Mouse (Mus musculus): Measurements from ENCODE around the gene E2f4.

The E2f4 gene

DNA sequence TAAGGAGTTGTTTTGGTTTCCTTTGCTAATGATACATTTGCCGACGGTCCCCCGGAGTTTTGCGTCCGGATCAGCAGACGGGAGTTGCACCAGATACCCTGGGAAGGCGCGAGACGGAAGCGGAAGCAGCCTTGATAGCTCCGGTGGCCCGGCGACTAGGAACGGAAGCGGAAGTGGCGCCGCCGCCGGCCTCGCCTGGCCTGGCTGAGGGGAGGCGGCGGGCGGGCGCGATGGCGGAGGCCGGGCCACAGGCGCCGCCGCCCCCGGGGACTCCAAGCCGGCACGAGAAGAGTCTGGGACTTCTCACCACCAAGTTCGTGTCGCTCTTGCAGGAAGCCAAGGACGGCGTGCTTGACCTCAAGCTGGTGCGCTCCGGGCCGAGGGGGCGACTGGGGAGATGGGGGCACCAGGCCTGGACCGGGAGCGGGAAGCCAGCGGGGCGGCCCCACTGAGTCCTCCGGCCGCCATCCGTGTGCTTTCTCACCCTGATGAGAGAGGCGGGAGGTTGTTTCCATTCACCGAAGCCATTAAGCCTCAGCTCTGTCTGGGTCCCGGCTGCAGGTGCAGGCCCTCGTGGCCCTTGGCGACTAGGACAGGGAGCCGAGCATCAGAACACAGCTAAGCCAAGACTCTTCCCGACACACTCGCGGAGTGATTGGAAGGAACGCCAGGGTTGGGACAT, at the start of gene E2f4:
TSS of gene E2f4 (plus strand) at position 153 of the 682 bp plus-strand sequence.
- DNase-seq (ENCODE audit: low spot score in 2 of 2), result peak; percentile 82 to 88

DNA sequence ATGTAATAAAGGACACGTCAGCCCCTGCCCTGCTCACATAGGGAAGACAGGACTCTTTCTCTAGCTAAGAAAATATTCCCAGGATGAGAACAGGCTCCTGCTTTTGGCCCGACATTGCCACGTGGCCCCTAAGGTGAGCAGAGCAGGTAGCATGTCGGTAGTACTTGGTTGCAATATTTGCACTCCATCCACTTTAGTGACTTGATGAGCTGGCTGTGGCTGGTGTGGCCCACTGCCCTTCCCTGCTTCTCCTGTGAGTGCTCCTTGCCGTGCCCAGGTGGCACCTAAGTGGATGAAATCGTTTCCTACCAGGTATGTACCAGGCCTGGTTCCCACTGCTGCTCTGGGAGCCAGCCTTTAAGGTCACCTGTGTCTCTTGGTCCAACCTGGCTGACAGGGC, 45.5 kb upstream of the E2f4 start:
- no peak for DNase-seq (ENCODE audit: low spot score in 2 of 2)

DNA sequence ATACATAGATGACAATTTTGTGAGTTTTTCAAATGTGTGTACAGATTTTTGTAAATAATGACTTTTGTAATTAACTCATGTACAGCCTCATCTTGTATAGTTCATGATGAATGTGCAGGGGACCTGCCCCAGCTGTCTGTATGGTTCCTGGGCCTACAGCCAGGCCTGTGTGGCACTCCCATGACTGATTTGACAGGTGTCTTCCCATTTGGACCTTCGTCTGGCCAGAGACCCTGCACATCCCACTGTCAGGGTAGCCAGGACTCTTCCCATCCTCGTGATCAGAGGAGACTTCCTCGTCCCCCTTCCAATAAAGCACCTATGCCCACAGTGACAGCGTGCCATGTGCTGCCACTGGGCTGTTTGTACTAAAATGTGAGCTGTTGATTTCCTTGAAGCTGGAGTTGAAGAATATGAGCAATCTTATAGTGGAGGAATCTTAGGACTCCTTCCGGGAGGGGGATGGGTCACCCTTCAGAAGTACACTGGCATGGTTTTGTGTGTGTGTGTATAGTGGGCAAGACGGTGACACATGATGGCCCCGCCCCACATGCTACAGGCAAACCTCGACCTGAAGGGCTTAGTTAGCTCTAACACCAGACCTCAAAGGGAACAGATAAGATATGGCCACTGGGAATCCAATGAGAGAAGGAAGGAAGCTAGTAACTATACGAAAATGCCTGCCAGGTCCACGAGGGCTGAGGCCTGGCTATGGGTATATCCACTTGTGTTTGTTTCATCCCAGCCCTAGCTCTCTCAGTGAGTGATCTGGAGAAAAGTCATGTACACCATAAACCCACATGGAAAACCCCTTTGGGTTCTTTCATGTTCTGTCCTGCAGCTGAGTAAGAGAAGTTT, 44.6 kb upstream of the E2f4 start:
- no peak for DNase-seq (ENCODE audit: low spot score in 2 of 2)

DNA sequence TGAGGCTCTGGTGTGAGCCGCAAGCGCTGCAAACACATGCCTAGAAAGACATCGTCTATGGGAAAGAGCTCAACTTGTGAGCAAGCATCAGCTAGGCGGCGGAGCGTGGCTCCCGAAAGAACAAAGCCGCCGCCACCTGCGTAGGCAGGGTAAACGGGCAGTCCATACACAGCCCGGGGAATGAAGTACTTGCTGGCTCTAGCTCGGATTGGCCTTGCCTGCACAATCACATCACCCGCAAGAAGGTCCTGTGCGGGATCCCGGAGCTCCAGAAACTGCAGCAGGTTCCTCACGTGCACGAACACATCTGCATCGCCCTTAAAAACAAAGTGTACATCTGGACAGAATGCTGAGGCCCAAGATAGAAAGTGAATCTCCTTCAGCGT, 43.7 kb upstream of the E2f4 start:
- peak in 1 of 2 experiments; percentile 21 for DNase-seq (ENCODE audit: low spot score in 2 of 2)

DNA sequence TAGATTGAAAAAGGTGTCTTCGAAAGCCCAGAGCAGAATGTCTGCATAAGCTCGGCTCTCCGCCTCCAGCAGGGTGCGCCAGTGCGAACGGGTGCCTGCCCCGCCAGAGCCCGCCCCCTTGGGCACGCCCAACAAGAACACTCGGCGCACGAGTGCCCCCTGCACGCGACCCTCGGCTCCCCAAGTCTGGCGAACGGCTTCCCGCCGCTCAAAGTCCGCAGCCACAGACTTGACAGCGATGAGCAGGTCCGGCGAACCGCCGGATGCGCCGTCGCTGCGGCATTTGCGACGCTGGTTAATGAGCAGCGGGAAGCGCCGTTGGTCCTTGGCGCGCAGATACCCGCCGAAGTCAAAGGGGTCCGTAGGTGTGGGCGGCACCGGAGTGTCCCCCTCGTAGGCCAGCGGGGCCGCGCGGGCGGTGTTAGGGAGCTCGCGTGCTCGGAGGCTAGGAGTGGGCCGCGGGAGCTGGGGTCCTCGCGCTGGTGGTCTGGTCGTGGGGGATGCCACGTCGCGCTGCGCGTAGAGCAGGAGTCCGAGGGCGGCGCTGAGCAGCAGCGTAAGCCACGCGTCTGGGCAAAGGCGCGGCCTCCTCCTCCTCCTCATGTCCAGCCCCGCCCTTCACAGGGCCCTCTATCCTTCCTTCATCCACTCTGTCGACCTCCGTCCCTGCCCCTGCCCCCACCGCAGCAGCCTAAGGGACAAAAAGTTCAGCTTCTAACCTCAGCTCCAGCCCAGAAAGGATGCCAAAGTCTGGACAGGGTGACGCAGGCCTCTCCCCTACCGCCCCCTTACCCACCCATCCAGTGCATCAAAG, 43.1 kb upstream of the E2f4 start:
- peak; percentile 90 to 98 for DNase-seq (ENCODE audit: low spot score in 2 of 2)

DNA sequence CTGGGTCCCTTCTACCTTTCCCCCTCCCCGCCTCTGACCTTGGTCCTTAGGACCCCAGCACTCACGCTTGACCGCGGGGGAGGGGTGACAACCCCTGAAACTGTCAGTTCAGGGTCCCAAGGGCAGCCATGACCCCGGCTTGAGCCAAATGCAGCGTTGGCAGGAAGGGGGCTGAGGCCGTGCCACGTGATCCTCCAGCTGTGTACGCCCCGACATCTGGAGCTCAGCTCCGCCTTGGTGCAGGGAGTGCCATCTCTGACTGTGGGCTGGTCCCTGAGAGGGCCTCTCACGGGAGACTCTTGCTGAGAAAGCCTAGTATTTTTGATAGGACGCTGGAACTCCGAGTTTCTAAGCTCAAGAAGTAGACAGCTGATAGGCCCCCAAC, 42.5 kb upstream of the E2f4 start, which contains the start of gene B3gnt9:
TSS of gene B3gnt9 (minus strand) at position 188 of the 385 bp plus-strand sequence.
- peak; percentile 68 to 74 for DNase-seq (ENCODE audit: low spot score in 2 of 2)

DNA sequence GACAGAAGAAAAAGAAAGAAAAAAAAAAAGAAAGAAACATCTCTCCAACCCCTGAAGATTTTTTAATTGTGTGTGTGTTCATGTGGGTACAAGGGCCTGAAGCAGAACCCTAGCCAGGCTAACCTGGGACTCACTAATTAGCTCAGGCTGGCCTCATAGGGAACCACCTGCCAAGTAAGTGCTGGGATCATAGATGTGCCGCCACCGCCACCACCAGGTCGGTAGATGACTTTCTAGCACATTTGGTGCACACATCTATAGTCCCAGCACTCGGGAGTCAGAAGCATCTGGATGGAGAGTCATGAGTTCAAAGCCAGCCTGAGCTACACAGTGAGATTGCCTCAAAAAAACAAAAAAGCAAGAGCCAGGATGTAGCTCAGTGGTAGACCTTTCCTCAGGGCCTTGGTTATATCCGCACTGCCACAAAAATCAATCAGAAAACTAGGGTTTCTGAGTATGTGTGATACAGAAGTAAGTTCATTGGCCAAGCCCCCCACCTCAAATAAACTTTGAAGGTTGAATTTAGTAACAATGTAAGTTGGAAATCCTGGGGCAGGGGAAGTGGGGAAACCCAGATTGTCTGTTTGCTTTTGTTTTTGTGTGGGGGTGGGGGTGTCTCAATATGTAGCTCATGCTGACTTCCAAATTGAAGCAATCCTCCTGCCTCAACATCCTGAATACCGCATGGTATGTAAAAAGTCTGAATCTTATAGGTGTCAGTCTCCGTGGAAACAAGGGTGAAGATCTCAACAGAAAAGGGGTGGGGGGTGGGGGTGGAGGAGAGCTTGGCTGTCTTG, 39.9 kb upstream of the E2f4 start:
- no peak for DNase-seq (ENCODE audit: low spot score in 2 of 2)

DNA sequence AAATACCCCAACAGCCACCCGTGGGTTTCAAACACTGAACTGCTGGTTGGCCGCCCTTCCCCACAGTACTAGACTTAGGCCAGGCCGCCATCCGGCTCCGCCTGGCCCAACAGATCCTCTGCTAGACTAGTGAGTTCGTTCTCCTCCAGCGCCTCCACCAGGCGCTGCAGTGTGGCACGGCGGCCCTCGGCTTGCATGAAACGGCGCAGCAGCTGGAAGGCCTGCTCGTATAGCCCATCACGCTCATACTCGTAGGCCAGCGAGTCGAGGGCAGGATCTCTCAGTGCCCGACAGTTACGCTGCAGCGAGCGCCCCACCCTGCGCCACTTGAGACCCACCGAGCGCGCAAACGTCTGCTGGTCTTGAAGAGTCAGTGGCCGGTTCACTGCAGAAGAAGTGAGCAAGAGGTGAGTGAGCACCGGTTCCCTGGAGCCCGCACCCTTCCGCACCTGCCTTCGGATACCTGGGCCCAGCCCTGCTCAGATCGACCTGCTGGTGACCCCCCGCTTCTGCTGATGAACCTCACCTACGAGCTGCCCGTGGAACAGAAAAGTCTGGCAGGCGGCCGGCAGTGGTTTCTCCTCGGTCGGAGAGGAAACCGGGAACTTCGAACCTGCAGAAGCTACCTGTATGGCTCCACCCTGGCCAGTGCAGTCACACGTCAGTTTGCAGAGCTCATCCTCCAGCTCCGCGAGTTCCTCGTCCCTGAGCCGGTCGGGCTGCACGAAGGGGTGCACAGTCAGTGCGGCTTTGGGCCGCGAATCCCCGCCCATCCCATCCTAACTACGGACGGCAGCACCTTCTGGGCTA, 38.3 kb upstream of the E2f4 start:
- no peak for DNase-seq (ENCODE audit: low spot score in 2 of 2)

DNA sequence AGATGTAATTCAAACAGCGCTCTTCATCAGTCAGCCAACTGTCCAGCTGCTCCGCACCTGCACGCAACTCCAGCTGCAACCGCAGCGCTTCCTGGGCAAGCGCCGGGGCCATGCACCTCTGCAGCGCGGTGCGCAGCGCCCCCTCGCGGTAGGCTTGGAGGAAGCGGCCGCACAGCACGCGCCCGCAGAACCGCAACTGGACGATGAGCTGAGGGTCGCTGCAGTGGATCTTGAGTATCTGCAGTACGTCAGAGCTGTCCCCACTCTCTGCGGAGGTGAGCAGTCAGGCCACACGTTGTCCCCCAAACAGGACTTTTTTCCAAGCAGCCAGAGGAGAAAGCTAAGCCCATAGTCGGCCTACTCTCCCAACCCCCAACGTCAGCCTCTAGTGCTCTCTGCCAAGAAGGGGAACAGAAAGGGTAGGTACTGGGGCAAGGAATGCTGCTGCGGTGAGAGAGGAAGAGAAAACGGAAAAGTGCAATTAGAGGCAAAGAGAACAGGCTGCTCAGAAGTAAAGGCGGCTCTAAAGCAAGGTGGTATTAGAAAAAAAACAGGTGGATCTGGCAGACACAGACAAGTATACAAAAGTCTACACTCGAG, 37.6 kb upstream of the E2f4 start:
- peak; percentile 60 to 83 for DNase-seq (ENCODE audit: low spot score in 2 of 2)

DNA sequence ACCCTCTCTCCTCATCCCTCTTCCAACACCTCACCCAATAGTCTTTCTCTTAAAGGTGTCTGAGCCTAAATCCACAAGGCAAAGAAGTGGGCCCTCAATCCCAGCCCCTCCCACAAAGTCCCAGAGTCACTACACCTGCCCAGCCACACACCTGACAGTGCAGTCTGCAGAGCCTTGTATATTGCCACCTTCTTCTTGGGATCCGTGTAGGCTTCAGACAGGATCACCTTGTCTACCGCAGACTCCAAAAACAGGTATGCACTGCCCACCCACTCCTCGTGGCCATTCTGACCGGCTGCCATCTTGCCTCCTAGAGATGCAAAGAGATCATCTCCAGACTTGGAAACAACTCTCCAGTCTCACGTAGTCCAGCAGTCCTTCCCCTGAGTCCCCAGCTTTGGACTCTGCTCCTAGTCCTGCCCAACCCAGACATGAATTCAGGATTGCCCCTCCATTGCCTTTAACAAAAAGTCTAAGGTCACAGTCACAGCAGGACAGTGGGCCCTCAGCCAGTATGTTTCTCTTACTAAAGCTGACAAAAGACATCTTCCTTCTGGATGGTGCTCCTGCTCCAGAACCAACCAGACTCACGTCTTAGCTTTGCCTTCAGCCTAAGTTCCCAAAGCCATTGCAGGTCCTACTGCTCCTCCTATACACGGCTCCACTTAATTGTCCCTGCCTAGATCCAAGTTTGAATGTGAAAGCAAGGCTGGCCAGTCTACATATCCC, 36.9 kb upstream of the E2f4 start:
- DNase-seq (ENCODE audit: low spot score in 2 of 2), result no peak

DNA sequence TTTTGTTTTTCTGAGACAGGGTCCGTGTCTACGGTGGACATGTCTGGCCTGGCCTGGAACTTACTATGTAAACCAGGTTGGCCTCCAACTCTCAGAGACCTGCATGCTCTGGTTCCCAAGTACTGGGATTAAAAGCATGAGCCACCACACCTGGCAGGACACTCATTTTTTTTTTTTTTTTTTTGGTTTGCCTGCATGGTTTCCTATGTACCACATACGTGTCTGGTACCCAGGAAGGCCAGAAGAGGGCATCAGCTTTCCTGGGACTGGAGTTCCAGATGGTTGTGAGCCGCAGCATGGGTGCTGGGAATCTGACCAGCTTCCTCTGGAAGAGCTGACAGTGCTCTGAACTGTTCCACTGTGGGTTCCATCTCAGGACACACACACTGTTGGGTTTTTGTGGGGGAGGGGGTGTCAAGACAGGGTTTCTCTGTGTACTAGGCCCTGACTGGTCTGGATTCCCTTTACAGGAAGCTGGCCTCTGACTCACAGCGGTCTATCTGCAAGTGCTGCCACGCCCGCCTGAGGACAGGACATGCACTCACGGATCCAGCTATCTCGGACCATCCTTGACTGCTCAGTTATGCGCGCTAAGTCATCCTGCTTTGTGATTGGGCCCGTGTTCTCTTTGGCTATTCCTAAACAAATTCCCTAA, 36.0 kb upstream of the E2f4 start:
- no peak for DNase-seq (ENCODE audit: low spot score in 2 of 2)

DNA sequence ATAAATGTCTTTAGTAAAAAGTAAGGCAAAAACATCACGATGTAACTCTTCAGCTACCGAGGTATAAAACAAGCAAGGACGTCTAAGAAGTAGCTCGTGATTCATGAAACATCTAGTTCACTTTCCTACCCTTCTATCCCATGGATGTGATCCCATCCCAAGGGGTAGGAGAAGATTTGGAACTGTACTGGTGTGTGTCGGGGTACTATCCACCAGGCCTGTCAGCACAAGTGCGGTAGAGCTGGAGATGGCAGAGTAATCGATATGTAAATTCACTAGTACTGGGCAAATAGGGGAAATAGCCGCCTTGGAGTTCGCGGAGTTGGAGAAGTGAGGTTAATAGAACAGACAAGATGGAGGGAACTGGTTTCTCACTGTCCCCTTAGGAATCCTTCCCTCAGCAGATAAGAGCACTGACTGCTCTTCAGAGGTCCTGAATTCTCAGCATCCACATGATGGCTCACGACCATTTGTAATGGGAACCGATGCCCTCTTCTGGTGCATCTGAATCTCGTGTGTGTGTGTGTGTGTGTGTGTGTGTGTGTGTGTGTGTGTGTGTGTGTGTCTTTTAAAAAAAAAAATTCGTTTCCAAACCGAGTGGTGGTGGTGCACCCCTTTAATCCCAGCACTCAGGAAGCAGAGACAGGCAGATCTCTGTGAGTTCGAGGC, 34.1 kb upstream of the E2f4 start:
- DNase-seq (ENCODE audit: low spot score in 2 of 2), result no peak

DNA sequence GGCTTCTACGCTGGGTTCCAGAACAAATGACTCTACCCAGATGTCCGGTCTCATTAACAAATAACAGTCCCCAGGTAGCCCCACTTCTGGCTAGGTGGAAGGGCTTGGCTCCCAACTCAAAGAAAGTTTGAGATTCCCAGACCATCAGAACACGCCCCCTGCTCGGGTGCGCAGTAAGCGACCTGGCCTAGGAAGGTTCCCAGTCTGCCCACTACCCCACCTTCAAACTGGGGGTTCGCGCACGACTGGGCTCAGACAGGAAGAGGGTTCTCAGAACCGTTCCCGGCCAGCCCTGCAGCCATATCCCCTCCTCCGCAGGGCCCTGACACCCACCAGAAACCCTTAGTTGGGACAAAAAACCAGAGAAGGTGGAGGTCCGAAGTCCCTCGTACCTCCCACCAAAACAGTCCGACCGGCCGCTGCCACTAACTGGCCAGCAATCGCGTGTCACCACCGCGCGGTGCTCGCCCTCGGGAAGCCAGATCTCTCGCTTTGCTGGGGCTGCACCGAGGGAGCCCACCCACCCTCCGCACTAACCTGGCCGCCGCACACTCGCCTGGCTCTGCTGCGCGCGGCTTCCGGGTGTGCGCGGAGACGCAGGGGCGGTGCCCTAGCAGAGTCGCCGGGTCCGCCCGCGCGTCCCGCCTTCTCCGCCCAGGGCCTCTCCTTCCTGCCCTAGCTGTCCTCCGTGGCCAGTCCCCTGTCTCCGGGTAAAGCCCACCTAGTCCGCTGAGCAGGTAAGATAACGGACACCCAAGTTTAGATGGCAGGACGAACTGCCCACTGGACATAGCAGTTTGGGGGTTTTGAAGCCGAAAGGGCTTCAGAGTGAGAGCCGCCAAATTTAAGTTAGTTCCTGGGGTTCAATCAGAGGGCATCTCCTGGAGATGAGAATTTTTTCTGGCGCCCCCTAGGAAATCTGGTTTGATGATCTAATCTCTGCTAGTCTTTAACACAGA, 33.2 kb upstream of the E2f4 start, which contains the start of the genes Tradd and Fbxl8:
TSS of gene Tradd (minus strand) at position 586 of the 959 bp plus-strand sequence.
TSS of gene Fbxl8 (plus strand) at position 625 of the 959 bp plus-strand sequence.
- DNase-seq (ENCODE audit: low spot score in 2 of 2), result peak; percentile 57 to 59

DNA sequence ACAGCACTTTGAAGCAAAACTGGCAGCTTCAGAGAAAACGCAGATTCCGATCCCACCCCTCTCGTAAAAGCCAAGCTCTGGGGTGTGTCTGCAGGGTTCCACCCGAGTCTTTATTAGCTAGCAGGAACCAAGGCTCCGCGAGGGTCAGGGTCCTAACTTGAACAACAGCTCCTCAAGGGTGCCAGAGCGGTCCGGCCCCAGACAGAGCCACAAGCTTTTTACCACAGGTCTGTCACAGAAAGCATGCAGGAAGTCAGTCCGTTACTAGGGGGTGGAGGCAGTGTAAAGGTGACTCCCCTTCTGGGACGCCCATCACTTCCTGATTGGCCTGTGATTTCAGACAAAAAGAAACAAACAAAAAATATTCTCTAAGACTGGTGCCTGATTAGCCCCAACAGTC, 32.3 kb upstream of the E2f4 start:
- peak; percentile 28 to 33 for DNase-seq (ENCODE audit: low spot score in 2 of 2)

DNA sequence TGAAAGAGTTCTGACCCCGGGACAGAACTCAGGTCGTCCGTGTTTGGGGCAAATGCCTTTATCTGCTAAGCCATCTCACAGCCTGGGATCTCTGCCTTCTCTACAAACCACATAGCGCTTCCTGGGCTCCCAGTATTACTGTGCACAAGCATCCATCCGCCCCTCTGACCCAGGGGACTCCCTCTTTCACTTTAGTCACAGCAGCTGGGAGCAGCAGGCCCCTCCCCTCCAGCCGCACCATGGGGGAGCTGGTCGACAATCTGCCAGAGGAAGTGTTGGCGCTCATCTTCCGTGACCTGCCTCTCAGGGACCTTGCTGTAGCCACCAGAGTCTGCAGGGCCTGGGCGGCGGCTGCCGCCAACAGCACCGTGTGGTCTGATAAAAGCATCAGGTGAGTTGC, 30.7 kb upstream of the E2f4 start:
- DNase-seq (ENCODE audit: low spot score in 2 of 2), result no peak

DNA sequence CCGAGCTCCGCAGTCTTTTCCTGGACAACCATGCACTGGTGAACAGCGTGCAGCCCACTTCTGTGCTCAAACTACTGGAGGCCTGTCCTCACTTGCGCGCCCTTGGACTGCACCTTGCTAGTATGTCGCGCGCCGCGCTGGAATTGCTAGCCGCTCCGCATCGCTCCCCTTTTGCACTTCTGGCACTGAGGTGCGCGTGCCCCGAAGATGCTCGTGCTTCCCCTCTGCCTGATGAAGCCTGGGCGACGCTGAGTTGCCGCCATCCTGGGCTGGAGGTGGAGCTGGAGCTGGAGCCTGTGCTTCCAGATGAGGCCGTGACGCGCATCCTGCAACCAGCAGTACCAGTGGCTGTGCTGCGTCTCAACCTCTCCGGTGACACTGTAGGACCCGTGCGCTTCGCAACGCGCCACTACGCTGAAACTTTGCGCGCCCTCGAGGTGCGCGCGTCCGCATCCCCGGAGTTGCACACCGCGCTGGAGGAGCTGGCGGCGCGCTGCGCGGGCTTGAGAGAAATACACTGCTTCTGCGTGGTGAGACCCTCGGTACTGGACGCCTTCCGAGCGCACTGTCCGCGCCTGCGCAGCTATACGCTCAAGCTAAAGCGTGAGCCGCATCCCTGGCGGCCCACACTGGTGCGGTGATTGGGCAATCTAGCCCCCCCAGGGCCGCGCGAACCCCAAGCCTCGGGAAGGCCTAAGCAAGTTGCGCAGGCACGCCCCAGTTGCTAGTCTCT, 29.0 kb upstream of the E2f4 start:
- no peak for DNase-seq (ENCODE audit: low spot score in 2 of 2)

Data from thymus, postnatal 10 days (tissue).